Mouse (Mus musculus) cerebellum, postnatal 36 days (tissue): ENCODE measurements at regions not wholly inside any gene's neighbourhood (a gene's known extent, or its start where the extent isn't known, plus 50 kb on each side); places are given as distances from the start of the nearest gene placed in this dataset.

Experiments
- DNase-seq, 2 experiments: peaks; one replicate each; pipeline ENCODE4 v3.0.0; 2021 to 2022; ENCODE audit warnings: mixed read lengths in 2 of 2

DNA sequence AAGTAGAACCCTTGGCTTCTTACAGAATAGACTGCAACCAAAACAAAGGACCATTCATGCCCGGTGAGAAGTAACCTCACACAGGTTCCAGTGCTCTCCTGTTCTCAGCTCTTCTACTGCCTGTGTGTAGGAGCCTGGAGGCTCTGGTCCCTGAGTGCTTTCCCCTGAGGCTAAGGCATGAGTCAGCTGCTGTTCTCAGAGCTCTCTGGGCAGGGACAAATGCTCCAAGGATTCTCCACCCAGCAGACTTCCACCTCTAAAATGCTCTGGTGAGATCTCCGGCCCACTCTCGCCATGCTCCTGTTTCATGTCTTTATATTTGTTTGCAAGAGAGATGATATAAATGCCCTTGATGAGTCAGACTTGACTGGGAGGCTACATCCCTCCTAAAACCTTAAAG, 176.1 kb upstream of the Rora start:
- no peak for DNase-seq

DNA sequence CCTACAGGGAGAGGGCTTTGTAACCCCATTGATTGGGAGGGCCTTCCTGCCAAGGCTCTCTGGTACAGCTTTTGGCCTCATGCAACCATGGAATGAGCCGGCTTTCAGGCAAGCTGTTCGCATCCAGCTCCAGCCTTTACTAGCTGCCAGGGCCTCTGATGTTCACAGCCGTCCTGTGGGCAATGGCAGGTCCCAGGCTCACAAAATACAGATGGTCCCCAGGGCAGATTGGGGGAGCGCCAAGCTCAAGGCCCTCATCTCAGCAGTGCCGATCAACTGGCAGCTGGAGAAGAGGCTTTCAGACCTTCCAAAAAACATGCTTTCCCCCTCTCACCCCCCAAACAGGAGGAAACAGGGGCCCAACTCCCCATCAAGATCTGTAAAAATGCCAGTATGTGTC, 166.9 kb upstream of the Rora start:
- peak in 1 of 2 experiments; percentile 5 for DNase-seq

DNA sequence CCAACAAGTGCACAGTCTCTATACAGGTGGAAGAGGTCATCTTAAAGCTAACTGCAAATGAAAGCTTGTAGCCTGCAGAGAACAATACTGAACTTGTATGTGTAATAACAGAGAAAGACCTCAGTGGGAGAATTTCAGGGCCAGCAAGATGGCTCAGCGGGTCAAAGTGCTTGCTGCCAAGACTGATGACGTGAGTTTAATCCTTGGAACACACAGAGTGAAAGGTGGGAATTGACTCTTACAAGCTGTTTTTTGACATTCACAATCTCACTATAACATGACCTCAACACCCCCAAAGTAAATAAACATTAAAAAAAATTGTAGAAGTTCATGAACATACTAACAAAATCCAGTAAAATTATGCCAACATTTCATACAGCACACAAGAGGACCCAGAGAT, 162.4 kb upstream of the Rora start:
- DNase-seq, result no peak

GRCm38 (mm10) chr9:68521218-68521617, 132.4 kb upstream of the Rora start:
- no peak for DNase-seq

DNA sequence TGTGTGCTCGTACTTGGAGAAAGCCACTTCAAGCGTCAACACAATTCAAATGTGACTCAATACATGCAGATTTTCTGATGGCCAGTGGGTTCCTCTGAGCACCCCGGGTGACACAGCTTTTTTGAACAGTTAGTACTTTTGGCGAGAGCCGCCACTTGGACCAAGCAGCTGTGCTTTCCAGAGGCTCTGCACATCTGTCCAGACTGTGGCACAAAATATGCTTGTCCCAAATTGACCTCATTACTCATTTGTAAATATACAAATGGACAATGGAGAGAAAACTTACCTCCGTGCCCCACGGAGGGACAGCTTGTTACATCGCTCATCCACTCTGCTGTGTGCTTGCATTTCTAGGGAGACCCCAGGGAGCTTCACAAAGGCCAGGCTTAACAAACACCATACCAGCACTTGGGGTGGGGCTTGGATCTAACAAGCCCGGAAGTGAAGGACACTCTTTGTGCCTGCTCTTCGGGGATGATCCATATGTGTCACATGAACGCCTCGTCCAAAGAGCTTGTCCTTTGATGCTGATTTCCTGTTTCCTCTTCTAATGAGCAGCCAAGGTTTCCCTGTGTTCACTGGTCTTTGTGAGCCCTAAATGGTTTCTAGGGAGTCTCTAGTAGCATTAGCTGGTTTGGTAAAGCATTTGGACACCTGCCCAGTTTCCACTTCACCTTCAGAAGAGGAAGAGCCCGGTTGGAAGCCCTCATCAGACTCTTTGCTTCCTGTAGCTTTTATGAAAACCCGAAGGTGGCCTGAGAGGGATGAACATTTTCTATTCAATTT, 91.6 kb upstream of the Rora start:
- no peak for DNase-seq

DNA sequence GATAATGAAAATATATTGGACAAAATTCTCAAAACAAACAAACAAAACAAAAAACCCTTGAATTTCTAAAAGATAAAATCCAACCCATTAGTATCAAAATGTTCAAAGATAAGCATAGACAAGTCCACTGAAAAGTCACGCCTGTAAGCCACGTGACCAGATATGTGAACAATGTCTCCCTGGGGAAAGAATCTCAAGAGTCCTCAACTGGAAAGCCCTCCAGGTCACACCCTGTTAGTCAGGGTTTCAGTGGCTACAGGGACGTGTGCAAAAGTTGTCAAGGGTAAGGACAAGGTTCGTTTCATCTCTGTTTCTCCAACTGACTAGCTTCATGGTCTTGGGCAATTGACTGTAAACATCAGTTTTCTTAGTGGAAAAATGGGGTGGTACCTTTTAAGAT, 90.4 kb upstream of the Rora start:
- DNase-seq, result no peak

DNA sequence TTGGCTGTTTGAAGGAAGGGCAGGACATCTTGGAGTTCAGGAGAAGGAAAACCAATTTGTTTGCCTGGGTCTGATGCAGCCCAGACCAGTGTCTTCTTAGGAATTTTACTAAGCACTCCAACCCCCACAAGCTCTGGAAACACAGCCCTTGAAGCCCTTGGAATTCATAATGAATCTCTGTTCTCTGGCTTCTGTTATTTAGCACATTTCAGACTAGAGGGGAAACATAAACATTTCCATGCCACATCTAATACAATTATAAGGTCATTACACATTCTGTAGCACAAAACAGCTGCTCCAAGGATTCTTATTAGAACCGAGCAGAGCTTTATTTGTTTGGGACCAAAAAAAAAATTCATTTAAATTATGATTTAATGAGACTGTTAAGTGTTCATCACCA, 67.8 kb upstream of the Rora start:
- no peak for DNase-seq

DNA sequence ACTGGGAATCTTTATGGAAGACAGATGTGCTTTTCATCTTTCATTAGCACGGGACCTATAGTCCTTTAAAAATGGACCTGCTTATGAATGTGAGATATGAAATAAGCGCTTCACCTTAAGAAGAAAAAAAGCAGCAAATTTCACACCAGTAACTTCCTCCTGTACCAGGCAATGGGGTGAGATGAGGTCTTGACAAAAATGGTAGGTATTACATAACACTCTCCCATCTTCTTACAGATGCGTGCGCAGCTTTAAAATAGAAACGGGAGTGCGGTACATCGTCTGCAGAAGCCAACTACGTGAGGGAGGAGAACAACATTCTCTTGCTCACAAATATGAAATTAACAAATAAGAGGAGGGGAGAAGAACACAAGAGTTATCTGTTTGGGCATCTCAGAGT, 62.6 kb upstream of the Rora start:
- DNase-seq, result no peak

DNA sequence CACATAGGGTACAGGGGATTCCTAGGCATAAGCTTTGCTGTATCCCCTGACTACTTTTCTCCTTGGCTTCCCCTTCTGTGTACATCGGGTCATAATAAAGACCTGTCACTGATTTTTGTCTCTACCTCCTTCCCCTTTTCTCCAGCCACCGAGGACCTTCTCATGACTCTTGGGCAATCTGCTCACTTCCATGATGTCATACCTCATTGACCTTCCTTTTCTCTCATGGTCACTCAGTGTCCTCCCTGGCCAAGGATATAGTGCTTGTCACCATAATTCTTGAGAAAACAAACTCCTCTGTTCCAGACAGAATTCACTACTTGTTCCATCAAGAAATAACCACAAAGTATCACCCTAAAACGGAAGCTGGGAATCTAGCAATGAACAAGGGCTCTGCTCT, 60.6 kb upstream of the Rora start:
- DNase-seq, result no peak

DNA sequence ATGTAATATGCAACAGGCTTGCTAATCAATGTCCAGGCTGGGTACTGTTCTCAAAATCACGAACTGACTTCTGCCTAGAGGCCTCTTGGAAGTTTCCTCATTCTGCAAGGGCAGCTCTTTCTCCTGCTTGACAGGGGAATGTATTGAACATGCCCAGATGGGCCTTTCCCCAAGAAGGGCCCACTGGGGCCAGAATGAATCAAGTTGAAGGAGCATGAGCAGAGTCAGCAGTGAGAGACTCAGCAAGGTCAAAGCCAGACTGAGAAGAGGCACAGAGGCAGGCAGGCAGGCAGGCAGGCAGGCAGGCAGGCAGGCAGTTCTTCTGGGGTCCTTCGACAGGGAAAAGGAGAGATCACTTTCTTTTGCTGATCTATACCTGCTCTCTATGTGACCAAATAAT, 59.0 kb upstream of the Rora start:
- no peak for DNase-seq
